Mouse (Mus musculus) colon, adult 2 months (tissue): Measurements from ENCODE around the gene Olfr152. TPM values are rescaled to one million over a fixed set of nuclear protein-coding genes. Genes with fewer than 3 reads are reported as not detected.

Experiments used
- polyA plus RNA-seq: library from polyadenylated mRNA; depleted of rRNA; stranded (reverse); fragments of >200 nt; gene quantifications from 2 replicates; pipeline ENCODE4 v1.2.3, GENCODE M21; 2012; rRNA removed

Gene Olfr152
- not detected in 2 replicates for polyA plus RNA-seq

DNA sequence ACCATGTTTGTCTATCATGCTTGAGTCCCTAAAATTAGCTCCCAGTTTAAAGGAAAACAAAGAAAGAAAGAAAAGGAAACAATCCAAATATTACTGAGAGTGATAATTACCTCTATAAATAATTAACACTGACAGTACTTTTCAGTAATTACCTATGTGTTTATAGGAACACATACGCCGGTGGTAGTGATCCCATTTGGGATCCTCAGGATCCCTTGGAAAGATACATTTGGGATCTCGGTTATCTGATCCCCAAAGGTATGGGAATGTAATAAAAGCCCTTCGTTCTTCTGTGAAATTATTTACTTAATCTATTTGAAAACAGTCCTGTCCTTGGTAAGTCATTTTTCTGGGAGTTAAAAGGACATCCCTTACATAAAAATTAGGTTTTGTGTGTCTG lies at the start of gene Olfr152:
Gene Olfr152, plus strand, starts transcription at position 301 of the 400 bp plus-strand sequence.

DNA sequence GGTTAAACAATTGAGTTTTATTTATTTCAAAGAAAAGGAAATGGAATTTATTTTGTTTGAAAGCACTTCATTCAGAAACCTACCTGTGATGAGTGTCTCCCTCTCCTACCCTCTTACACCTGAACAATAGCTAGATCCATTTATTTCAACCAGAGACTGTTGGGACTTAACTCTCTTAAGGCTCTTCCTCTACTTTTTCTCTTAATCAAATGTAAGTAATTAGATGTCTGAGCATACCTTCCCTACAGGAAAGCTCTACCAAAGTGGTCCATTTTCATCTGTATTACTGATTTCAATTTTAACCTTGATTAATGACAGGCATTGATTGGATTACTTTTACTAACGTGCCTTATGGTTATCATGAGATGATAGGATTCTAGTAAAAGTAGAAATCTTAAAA lies 39.4 kb upstream of the Olfr152 start, which contains the start of gene Olfr1138:
Gene Olfr1138, minus strand, starts transcription at position 101 of the 400 bp plus-strand sequence.

DNA sequence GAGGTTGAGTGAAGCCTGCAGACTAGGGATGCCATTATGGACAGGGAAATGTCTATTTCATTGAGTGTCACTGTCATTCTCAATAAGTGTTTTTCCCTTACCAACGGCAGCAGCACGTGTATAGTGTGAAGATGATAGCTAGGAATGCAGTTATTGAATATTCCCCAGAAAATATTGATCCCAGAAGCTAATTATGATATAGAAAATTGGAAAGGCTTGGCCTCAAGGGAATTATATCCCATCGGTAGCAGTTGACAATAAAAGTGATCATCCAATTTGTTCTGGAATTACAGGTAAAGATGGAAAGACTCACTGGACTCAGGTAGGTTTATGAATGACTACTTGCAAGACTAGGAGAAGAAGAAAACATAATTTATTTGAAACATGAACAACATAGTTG lies 35.8 kb upstream of the Olfr152 start, which contains the start of gene Olfr1140:
Gene Olfr1140, plus strand, starts transcription at position 301 of the 400 bp plus-strand sequence.

DNA sequence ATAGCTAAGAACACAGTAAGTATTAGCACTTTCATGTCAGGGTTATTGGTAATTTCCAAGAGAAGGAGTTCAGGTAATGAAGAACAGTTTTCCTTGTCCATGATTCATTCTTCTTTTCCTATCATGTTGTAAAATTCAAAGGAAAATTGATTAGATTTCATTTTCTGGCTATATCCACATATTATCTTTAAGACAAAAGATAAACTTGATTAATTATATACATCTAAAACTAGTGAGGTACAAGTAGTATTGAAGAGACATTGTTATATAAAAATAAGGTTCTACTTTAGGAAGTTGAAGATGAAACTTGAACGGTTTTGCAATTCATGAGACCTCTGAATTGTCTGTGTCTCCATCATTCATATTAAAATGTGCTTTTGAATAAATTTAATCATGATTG lies 25.4 kb upstream of the Olfr152 start, which contains the start of gene Olfr1141:
Gene Olfr1141, minus strand, starts transcription at position 101 of the 400 bp plus-strand sequence.

DNA sequence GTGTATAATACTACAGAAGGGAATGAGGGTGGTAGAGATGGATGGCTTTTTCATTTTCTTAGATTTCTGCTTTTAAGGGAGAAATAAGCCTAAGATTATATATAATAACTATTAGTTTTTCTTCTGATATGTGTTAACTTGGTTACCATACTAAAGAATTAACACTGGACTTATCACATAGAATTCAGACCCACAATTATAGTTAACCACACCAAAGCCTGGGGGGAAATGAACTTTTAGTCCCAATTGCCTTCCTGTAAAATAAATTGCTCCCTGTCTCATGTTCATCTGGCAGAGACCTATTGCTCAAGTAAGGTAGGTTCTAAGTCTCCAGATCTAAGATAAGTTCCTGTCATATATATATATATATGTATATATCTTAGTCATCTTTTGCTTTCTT lies 21.0 kb downstream of the Olfr152 start, which contains the start of gene Olfr1143:
Gene Olfr1143, plus strand, starts transcription at position 301 of the 400 bp plus-strand sequence.

DNA sequence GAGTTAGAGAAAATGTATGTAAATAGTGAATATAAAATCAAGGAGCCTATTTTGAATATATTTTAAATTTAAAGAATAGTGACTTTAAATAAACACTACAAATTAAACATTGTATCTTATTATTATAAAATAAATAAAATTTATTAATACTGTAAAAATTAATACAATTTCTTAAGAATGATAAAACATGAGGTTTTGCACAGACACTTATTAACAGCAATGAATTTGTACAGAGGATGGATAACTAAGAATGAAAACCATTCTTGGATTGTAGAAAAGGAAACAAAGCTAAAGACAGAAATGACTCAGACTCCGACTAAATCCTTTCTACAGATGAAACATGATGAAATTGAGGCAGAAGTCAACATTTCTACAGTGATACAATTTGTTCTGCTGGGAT lies 30.2 kb downstream of the Olfr152 start, which contains the start of gene Olfr1145:
Gene Olfr1145, plus strand, starts transcription at position 301 of the 400 bp plus-strand sequence.

DNA sequence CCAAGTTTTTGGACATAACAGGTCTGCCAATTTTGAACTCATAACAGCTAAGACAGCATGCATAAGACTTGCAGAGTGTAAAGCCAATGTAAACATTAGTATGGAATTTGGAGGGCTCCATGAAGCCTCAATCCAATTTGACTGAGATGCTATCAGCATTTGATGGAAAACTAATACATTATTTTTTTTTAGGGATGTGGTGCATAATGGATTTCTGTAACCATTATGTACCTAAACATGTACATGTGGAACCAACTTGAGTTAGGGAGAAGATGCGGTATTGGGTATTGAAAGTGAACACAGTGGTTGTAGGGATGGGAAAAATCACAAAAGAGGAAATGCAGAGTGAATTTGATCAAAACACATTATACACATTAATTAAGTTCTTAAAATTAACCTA lies 51.0 kb downstream of the Olfr152 start, which contains the start of gene Olfr1148:
Gene Olfr1148, plus strand, starts transcription at position 301 of the 400 bp plus-strand sequence.

Other genes starting within 250 kb of the Olfr152 start
- not detected in 2 replicates for gene Olfr153, start 247.7 kb upstream of the Olfr152 start, polyA plus RNA-seq
- gene Olfr1128, start 233.9 kb upstream of the Olfr152 start, polyA plus RNA-seq: not detected in 2 replicates
- not detected in 2 replicates for gene Olfr1129, start 205.6 kb upstream of the Olfr152 start, polyA plus RNA-seq
- gene Olfr1130, start 173.3 kb upstream of the Olfr152 start, polyA plus RNA-seq: not detected in 2 replicates
- not detected in 2 replicates for gene Olfr1131, start 152.4 kb upstream of the Olfr152 start, polyA plus RNA-seq
- gene Olfr1132, start 141.9 kb upstream of the Olfr152 start, polyA plus RNA-seq: not detected in 2 replicates
- not detected in 2 replicates for gene Olfr1133, start 132.1 kb upstream of the Olfr152 start, polyA plus RNA-seq
- not detected in 2 replicates for gene Olfr1134, start 121.0 kb upstream of the Olfr152 start, polyA plus RNA-seq
- not detected in 2 replicates for gene Olfr1135, start 105.8 kb upstream of the Olfr152 start, polyA plus RNA-seq
- not detected in 2 replicates for gene Olfr1136, start 85.5 kb upstream of the Olfr152 start, polyA plus RNA-seq
- gene Olfr1137, start 66.3 kb upstream of the Olfr152 start, polyA plus RNA-seq: not detected in 2 replicates
- not detected in 2 replicates for gene Olfr1138, start 39.5 kb upstream of the Olfr152 start, polyA plus RNA-seq
- gene Olfr1140, start 35.7 kb upstream of the Olfr152 start, polyA plus RNA-seq: not detected in 2 replicates
- gene Olfr1141, start 25.5 kb upstream of the Olfr152 start, polyA plus RNA-seq: not detected in 2 replicates
- not detected in 2 replicates for gene Olfr1143, start 21.1 kb downstream of the Olfr152 start, polyA plus RNA-seq
- not detected in 2 replicates for gene Olfr1145, start 30.3 kb downstream of the Olfr152 start, polyA plus RNA-seq
- not detected in 2 replicates for gene Olfr1148, start 51.0 kb downstream of the Olfr152 start, polyA plus RNA-seq
- not detected in 2 replicates for gene Olfr1150-ps1, start 64.5 kb downstream of the Olfr152 start, polyA plus RNA-seq
- not detected in 2 replicates for gene Olfr1151, start 76.4 kb downstream of the Olfr152 start, polyA plus RNA-seq
- gene Olfr1152, start 87.0 kb downstream of the Olfr152 start, polyA plus RNA-seq: not detected in 2 replicates
- not detected in 2 replicates for gene Olfr1153, start 115.5 kb downstream of the Olfr152 start, polyA plus RNA-seq
- gene Olfr1154, start 125.7 kb downstream of the Olfr152 start, polyA plus RNA-seq: not detected in 2 replicates
- not detected in 2 replicates for gene Olfr1155, start 165.7 kb downstream of the Olfr152 start, polyA plus RNA-seq
- gene Olfr1156, start 173.6 kb downstream of the Olfr152 start, polyA plus RNA-seq: not detected in 2 replicates
- gene Olfr1157, start 188.8 kb downstream of the Olfr152 start, polyA plus RNA-seq: not detected in 2 replicates
- gene Olfr74, start 195.2 kb downstream of the Olfr152 start, polyA plus RNA-seq: not detected in 2 replicates
- not detected in 2 replicates for gene Olfr1158, start 210.6 kb downstream of the Olfr152 start, polyA plus RNA-seq
- gene Olfr1160, start 228.8 kb downstream of the Olfr152 start, polyA plus RNA-seq: not detected in 2 replicates
- not detected in 2 replicates for gene Olfr1161, start 243.3 kb downstream of the Olfr152 start, polyA plus RNA-seq